Mouse (Mus musculus) liver, embryonic 13.5 days (tissue): ENCODE measurements around the gene Madcam1. TPM values are rescaled to one million over a fixed set of nuclear protein-coding genes. Genes with fewer than 3 reads are reported as not detected.
A peak's percentile ranks its signal among the peaks of the same experiment; 100 is the strongest.

Experiments
- ATAC-seq: fragments of 200-750 bp; cut with Nextera tagmentation; 2 replicates; pipeline ENCODE4 v1.8.0; 2017; ENCODE audit warnings: low read depth, mild to moderate bottlenecking, moderate number of reproducible peaks, moderate library complexity
- DNase-seq: peaks from one replicate; pipeline ENCODE4 v3.0.0; 2022
- H3K27ac ChIP-seq: fragments of 300-500 bp; sonication (generic); 2 replicates; pipeline ENCODE4 v1.5.1; 2015; ENCODE audit warnings: moderate library complexity, mild to moderate bottlenecking, inconsistent platforms
- H3K27me3 ChIP-seq: fragments of 300-500 bp; sonication (generic); 2 replicates; pipeline ENCODE4 v1.6.1; 2015; ENCODE audit warnings: mild to moderate bottlenecking, inconsistent platforms
- H3K36me3 ChIP-seq: fragments of 300-500 bp; sonication (generic); 2 replicates; pipeline ENCODE4 v1.6.1; 2015; ENCODE audit warnings: mild to moderate bottlenecking, inconsistent platforms
- H3K4me1 ChIP-seq: fragments of 300-500 bp; sonication (generic); replicated peaks from 2 replicates; pipeline ENCODE4 v1.6.1; 2015; ENCODE audit warnings: inconsistent platforms
- H3K4me2 ChIP-seq: fragments of 300-500 bp; sonication (generic); 2 replicates; pipeline ENCODE4 v1.6.1; 2015; ENCODE audit warnings: inconsistent platforms, mild to moderate bottlenecking, moderate library complexity
- H3K4me3 ChIP-seq: fragments of 300-500 bp; sonication (generic); replicated peaks from 2 replicates; pipeline ENCODE4 v1.5.1; 2015; ENCODE audit warnings: mild to moderate bottlenecking, inconsistent platforms
- H3K9ac ChIP-seq: fragments of 300-500 bp; sonication (generic); 2 replicates; pipeline ENCODE4 v1.6.1; 2015; ENCODE audit warnings: mild to moderate bottlenecking, inconsistent platforms
- H3K9me3 ChIP-seq: fragments of 300-500 bp; sonication (generic); replicated peaks from 2 replicates; pipeline ENCODE4 v1.6.1; 2016; ENCODE audit warnings: inconsistent platforms
- WGBS: fragments of 180-500 bp; shearing (Covaris S2); methylation state at CpG from one replicate; pipeline ENCODE4 v1.1.7; 2015; ENCODE audit not compliant: insufficient replicate concordance; 5-methylcytosine and 5-hydroxymethylcytosine counted together
- polyA plus RNA-seq: library from polyadenylated mRNA; unstranded; fragments of >200 nt; fragmentation: Nextera tagmentation; extraction: Ambion mirVana; gene quantifications from 2 replicates; pipeline ENCODE4 v1.2.1, GENCODE M21; 2015

Gene Madcam1
- polyA plus RNA-seq, 1 experiment from 2014 or later, result 0.24 TPM

DNA sequence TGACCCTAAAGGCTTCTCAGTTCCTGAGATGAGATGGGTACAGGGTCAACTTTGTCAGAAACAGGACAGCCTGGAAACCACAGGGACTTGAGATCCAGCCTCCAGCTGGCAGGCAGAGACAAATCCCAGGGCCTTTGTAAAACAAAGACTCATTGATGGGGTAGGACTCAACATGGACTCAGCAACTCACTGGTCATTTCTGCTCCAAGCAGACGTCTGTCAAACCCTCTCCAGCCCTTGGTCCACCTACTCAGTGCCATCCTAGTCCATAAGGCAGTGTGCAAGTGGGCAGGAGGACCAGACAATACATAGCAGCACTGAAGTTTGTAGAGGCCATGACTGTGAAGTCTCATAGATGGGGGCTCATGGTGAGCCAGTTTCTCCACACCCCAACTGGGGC lies 48.8 kb downstream of the Madcam1 start:
- 43% methylated on average over 1 of the region's 1 CpGs for WGBS
- peaks cover 76% of the 10 kb centered on the region for H3K4me1 ChIP-seq
- no peak for ATAC-seq
- H3K27me3 ChIP-seq, result peaks cover 46% of the 10 kb centered on the region
- peak overlapping the region; percentile 93 for H3K27ac ChIP-seq
- H3K4me3 ChIP-seq, result 0 out of 2 replicates have a peak overlapping the region, but pooled peaks have one; percentile 4
- no peak for DNase-seq
- peaks cover 41% of the 10 kb centered on the region for H3K36me3 ChIP-seq
- peak overlapping the region; percentile 62 for H3K9ac ChIP-seq
- H3K4me2 ChIP-seq, result peak overlapping the region; percentile 55
- no peaks in the 10 kb centered on the region for H3K9me3 ChIP-seq

DNA sequence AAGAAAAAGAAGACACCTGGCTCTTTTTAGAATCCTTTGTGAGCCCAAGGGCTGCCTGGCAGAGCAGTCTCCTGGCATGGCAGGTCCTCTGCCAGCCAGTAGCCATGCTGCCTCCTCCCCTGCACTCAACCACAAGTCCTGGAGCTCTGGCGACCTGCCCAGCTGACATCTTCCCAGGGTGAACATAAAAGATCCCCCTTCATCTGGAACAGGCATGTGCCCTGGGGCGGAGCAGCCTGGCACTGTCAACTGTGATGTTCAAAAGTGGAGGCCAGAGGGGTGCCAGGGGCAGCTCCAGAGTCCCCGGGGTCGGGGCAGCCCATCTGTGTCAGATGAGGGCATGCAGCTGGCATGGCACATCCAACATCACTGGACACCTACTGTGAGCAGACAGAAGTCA lies 50.6 kb downstream of the Madcam1 start:
- H3K4me3 ChIP-seq, result no peak overlapping the region
- no peaks in the 10 kb centered on the region for H3K9me3 ChIP-seq
- DNase-seq (no peak), ATAC-seq (no peak)
- H3K27ac ChIP-seq, result no peak overlapping the region
- peaks cover 58% of the 10 kb centered on the region for H3K4me1 ChIP-seq
- H3K9ac ChIP-seq, result no peak overlapping the region
- no peak overlapping the region for H3K4me2 ChIP-seq
- peaks cover 64% of the 10 kb centered on the region for H3K27me3 ChIP-seq
- 40% methylated on average over 4 of the region's 4 CpGs for WGBS
- peaks cover 23% of the 10 kb centered on the region for H3K36me3 ChIP-seq

DNA sequence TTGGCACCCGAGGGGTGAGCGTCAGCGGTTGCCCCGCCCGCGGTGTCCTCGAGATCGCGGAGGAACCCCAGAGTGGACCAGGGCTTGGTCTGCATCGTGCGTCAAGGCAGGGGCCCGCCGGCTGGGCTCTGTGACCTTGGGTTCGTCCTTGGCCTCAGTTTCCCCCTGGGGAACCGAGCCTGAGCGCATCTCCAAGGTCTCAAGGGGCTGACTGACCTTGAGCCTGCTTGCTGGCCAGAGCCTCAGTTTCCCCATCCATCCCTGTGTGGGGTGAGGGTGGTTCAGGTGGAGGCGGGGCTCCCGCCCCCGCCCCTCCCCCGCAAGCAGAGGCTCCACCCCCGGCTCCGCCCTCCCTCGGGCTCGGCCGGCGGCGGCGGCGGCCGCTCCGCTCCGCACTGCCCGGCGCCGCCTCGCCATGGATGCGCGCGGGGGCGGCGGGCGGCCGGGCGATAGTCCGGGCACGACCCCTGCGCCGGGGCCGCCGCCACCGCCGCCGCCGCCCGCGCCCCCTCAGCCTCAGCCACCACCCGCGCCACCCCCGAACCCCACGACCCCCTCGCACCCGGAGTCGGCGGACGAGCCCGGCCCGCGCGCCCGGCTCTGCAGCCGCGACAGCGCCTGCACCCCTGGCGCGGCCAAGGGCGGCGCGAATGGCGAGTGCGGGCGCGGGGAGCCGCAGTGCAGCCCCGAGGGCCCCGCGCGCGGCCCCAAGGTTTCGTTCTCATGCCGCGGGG lies 52.1 kb downstream of the Madcam1 start, which contains the start of gene Hcn2:
Gene Hcn2, plus strand, starts transcription at position 381 of the 734 bp plus-strand sequence.
- ATAC-seq (no peak), DNase-seq (no peak)
- Histone ChIP-seq H3K4me1 (peaks cover 44% of the 10 kb centered on the region), H3K4me2 (peak within 1 kb of the TSS; percentile 85), H3K9me3 (no peaks in the 10 kb centered on the region), H3K36me3 (peaks cover 9% of the 10 kb centered on the region), H3K9ac (peak within 1 kb of the TSS; percentile 52), H3K27me3 (peaks cover 78% of the 10 kb centered on the region), H3K4me3 (peak within 1 kb of the TSS; percentile 65), H3K27ac (no peak within 1 kb of the TSS)
- 2% methylated on average over 68 of the region's 91 CpGs for WGBS

DNA sequence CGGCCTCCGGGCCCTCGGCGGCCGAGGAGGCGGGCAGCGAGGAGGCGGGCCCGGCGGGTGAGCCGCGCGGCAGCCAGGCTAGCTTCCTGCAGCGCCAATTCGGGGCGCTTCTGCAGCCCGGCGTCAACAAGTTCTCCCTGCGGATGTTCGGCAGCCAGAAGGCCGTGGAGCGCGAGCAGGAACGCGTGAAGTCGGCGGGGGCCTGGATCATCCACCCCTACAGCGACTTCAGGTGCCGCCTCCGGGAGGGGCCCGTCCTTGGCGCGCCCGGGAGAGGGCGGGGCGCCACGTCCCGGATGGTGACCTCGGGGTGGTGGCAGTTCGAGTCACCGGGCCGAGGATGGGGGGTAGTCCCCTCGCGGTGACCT lies 52.6 kb downstream of the Madcam1 start:
- DNase-seq, result no peak
- H3K4me1 ChIP-seq, result peaks cover 38% of the 10 kb centered on the region
- no peak for ATAC-seq
- no peak overlapping the region for H3K27ac ChIP-seq
- H3K9ac ChIP-seq, result peak overlapping the region; percentile 52
- peak overlapping the region; percentile 65 for H3K4me3 ChIP-seq
- H3K27me3 ChIP-seq, result peaks cover 81% of the 10 kb centered on the region
- peak overlapping the region; percentile 85 for H3K4me2 ChIP-seq
- 1% methylated on average over 43 of the region's 44 CpGs for WGBS
- H3K9me3 ChIP-seq, result no peaks in the 10 kb centered on the region
- peaks cover 3% of the 10 kb centered on the region for H3K36me3 ChIP-seq

DNA sequence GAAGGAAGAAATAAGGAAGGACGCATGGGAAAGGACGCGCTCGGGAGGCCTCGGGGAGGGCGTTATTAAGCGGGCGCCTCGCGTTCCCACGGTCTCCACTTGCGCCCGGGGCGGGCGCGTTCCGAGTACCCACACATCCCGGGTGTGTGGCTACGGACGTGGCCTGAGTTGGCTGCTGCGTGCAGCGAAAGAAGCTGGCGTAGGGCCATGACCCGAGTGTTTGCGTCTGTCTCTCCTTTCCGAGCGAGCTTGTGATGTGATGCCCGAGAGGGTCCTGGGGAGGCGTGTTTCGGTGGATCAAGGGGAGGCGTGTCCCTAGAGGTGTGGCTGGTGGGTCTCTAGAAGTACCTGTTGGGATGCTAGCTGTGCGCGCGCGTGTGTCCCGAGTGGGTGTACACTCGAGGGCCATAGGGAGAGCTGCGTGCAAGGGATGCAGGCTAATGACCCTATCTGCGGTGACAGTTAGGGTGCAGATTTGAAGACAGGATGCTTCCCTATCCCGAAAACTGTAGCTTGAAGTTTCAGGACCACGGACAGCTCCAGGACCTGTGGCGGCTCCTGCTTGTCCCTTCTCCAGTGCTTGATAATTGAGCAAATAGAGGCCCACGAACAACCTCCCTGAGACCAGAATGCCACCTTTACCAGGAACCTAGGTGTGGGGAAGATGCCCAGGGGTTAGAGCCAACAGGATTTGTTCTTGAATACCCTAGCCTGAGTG lies 53.4 kb downstream of the Madcam1 start:
- Histone ChIP-seq H3K27me3 (peaks cover 90% of the 10 kb centered on the region), H3K4me2 (peak overlapping the region; percentile 85), H3K9me3 (no peaks in the 10 kb centered on the region), H3K9ac (no peak overlapping the region), H3K36me3 (no peaks in the 10 kb centered on the region), H3K4me1 (peaks cover 30% of the 10 kb centered on the region), H3K27ac (no peak overlapping the region), H3K4me3 (peak overlapping the region; percentile 65; the same call in 1 of the 2 replicates)
- 5% methylated on average over 43 of the region's 43 CpGs for WGBS
- no peak for ATAC-seq
- peak; percentile 61 for DNase-seq

Other genes starting within 250 kb of the Madcam1 start
- not detected in 2 replicates for gene Vmn2r83, start 195.8 kb upstream of the Madcam1 start, polyA plus RNA-seq
- 19.9 and 20.0 TPM in 2 replicates for gene Plpp2, start 130.8 kb upstream of the Madcam1 start, polyA plus RNA-seq
- 11.2 and 11.7 TPM in 2 replicates for gene Mier2, start 109.4 kb upstream of the Madcam1 start, polyA plus RNA-seq
- gene Theg, start 77.2 kb upstream of the Madcam1 start, polyA plus RNA-seq, result not detected in 2 replicates
- gene C2cd4c, start 50.5 kb upstream of the Madcam1 start, polyA plus RNA-seq, result not detected in 2 replicates
- 0.28 and 0.29 TPM in 2 replicates for gene Shc2, start 26.6 kb upstream of the Madcam1 start, polyA plus RNA-seq
- not detected in 2 replicates for gene Odf3l2, start 18.8 kb upstream of the Madcam1 start, polyA plus RNA-seq
- gene Tpgs1, start 4.8 kb downstream of the Madcam1 start, polyA plus RNA-seq, result 25.3 and 27.5 TPM in 2 replicates
- gene Cdc34, start 17.6 kb downstream of the Madcam1 start, polyA plus RNA-seq, result 164 and 166 TPM in 2 replicates
- gene Gzmm, start 24.5 kb downstream of the Madcam1 start, polyA plus RNA-seq, result 0.22 and 0.32 TPM in 2 replicates
- gene Bsg, start 39.9 kb downstream of the Madcam1 start, polyA plus RNA-seq, result 903 and 946 TPM in 2 replicates
- gene Hcn2, start 52.1 kb downstream of the Madcam1 start, polyA plus RNA-seq, result not detected in 2 replicates
- 20.0 and 20.8 TPM in 2 replicates for gene Polrmt, start 82.0 kb downstream of the Madcam1 start, polyA plus RNA-seq
- not detected in 2 replicates for gene Fgf22, start 90.5 kb downstream of the Madcam1 start, polyA plus RNA-seq
- 43.7 and 48.5 TPM in 2 replicates for gene Rnf126, start 102.4 kb downstream of the Madcam1 start, polyA plus RNA-seq
- gene Fstl3, start 112.7 kb downstream of the Madcam1 start, polyA plus RNA-seq, result 0.58 and 0.68 TPM in 2 replicates
- gene Prss57, start 126.4 kb downstream of the Madcam1 start, polyA plus RNA-seq, result 2.6 and 3.2 TPM in 2 replicates
- 7.1 and 7.4 TPM in 2 replicates for gene Palm, start 129.0 kb downstream of the Madcam1 start, polyA plus RNA-seq
- gene Misp, start 156.4 kb downstream of the Madcam1 start, polyA plus RNA-seq, result 0.25 and 0.75 TPM in 2 replicates
- gene Ptbp1, start 189.9 kb downstream of the Madcam1 start, polyA plus RNA-seq, result 136 and 175 TPM in 2 replicates
- 54.8 and 64.6 TPM in 2 replicates for gene Prtn3, start 209.9 kb downstream of the Madcam1 start, polyA plus RNA-seq
- gene Plppr3, start 210.1 kb downstream of the Madcam1 start, polyA plus RNA-seq, result 5.7 and 5.8 TPM in 2 replicates
- 47.1 and 59.3 TPM in 2 replicates for gene Elane, start 221.7 kb downstream of the Madcam1 start, polyA plus RNA-seq
- gene Cfd, start 226.3 kb downstream of the Madcam1 start, polyA plus RNA-seq, result not detected in 2 replicates
- gene Med16, start 244.4 kb downstream of the Madcam1 start, polyA plus RNA-seq, result 16.9 and 19.0 TPM in 2 replicates
- gene Gm26602, start 246.3 kb downstream of the Madcam1 start, polyA plus RNA-seq, result 11.3 TPM in 1 of 2 replicates, not detected in the other